Mouse (Mus musculus): ENCODE data around the gene Ugt2b37.
"Not testable (repeated sequence)": the region's sequence is repeated elsewhere in the genome, so short reads cannot be mapped to it uniquely, and the experiment has no call there.

Gene Ugt2b37

DNA sequence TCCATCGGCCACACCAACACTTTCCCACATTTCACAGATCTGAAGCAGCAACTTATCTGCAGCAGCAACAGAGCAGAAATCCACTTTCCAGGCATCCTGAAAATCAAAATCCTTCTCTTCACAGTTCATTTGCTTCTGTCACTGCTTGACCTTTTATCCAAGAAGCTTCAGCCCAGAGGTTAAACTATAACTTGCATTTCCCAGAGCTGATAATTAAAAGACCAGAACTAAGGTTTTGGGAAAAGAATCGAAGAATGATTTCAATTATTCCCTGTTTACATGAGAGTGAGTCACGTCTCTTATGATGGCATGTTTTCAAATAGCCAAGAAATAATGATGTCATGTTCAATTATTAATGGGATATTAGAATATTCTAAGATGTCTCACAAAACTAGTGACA is at the start of gene Ugt2b37:
Gene Ugt2b37, minus strand, starts transcription at position 129 of the 400 bp plus-strand sequence.
- DNase-seq: not testable (repeated sequence)

DNA sequence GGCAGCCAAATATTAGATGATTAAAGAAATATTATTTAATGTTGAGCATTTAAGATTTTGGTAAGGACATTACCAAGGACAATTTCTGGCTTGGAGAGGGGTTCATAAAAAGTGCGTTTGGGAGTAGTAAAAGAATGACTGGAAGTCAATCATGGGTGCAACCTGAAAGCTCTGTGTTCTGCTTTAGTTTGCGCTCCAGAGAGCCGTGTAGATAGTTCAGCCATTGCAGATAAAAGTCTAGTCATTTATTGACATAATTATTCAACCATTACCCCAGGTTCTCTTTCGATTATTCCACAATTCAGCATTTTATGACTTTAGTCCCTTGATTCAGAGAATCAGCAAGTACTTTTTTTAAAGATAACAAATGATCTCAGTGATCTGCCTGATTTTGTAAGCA is 31.6 kb upstream of the Ugt2b37 start:
- DNase-seq: not testable (repeated sequence)

DNA sequence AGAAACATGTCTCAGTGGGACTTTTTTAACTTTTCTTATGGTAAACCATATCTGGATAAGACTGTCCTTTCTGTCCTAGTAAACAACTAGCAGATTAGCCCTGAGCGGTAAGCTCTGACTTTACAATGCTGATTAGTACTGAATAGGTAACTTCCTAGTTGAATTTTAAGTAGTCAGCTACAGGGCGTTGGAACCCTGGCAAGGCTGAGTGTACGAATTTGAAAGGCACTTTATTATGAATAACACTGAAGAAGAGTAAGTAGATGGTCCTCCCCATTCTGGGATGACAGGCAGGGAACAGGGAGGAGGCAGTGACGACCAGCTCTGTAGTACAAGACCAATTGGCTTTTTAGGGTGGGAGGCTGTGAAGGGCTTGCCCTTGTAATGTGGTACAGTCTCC is 21.4 kb upstream of the Ugt2b37 start:
- not testable (repeated sequence) for DNase-seq

DNA sequence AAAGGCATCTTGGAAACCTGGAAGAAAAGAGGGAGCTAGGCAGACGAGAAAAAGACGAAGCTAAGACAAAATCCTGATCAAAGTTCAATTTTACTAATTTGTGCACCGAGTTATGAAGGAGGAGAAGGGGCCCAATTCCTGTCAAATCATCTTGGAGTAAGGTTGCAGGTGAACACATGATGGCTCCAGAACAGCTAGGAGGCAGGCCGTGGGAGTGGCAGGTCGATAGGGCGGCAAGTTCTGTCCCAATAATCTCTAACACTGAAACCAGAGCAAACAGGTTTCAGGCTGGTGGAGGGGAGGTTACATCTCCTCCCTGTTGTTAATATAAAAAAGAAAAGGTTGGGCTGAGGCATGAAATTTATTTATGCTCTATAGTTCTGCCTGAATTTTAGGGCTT is 21.0 kb upstream of the Ugt2b37 start:
- no peak for DNase-seq

DNA sequence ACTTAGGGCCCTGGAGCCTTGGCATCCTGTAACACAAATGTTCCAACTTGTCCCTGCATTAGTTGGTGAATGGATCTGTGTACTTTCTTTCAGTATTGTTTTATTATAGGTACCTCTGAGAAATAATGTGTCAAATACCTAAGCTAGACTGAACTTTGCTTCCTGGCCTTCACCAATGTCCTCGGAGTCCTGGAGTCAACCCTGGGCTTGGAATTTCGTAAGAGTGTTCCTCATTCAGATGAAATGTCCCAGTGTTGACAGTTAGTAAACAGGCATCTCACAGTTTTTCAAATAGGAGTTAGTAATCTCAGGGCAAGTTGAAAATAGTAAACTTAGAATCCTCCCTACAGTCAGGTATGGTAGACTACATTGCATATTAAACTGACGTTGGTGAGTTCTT is 1.2 kb upstream of the Ugt2b37 start:
- no peak for DNase-seq

DNA sequence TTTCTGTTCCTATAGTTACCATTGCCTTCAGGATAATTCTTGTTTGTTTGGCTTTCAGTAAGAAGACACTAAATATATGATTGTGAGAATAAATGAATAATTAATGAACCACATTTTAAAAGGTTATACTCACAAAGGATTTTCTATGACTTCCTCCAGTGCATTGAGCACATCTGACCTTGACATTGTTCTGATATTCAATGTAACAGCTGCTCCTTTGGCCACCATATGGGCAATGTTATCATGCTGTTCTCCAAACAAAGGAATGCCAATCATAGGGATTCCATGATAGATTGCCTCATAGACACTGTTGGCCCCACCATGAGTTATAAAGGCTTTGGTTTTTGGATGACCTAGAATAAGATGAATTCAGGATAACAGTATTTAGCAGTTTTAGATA is 12.5 kb downstream of the Ugt2b37 start:
- DNase-seq: not testable (repeated sequence)

DNA sequence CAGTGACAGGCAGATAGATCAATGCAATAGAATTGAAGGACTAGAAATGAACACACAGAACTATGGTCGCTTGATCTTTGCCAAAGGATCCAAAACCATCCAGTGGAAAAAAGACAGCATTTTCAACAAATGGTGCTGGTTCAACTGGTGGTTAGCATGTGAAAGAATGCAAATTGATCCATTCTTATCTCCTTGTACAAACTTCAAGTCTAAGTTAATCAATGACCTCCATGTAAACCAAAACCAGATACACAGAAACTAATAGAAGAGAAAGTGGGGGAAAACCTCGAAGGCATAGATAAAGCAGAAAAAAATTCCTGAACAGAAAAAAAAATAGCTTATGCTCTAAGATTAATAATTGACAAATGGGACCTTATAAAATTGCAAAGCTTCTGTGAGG is 58.2 kb downstream of the Ugt2b37 start:
- DNase-seq: not testable (repeated sequence)

Data from kidney, postnatal 14 days (tissue).